Mouse (Mus musculus) kidney, embryonic 15.5 days (tissue): ENCODE measurements around the gene Klf9. TPM values are rescaled to one million over a fixed set of nuclear protein-coding genes. Genes with fewer than 3 reads are reported as not detected.
A peak's percentile ranks its signal among the peaks of the same experiment; 100 is the strongest.

Experiments used
- ATAC-seq: fragments of 200-750 bp; cut with Nextera tagmentation; replicated peaks from 2 replicates; pipeline ENCODE4 v1.8.0; 2017; ENCODE audit warnings: moderate TSS enrichment; ENCODE audit not compliant: low FRiP score
- H3K27ac ChIP-seq: fragments of 300-500 bp; sonication (generic); 2 replicates; pipeline ENCODE4 v1.5.1; 2015; ENCODE audit warnings: mild to moderate bottlenecking, inconsistent platforms
- H3K27me3 ChIP-seq: fragments of 300-500 bp; sonication (generic); 2 replicates; pipeline ENCODE4 v1.6.1; 2015; ENCODE audit warnings: inconsistent platforms
- H3K36me3 ChIP-seq: fragments of 300-500 bp; sonication (generic); 2 replicates; pipeline ENCODE4 v1.6.1; 2015; ENCODE audit warnings: inconsistent platforms
- H3K4me1 ChIP-seq: fragments of 300-500 bp; sonication (generic); 2 replicates; pipeline ENCODE4 v1.6.1; 2015; ENCODE audit warnings: inconsistent platforms
- H3K4me2 ChIP-seq: fragments of 300-500 bp; sonication (generic); 2 replicates; pipeline ENCODE4 v1.6.1; 2015; ENCODE audit warnings: moderate library complexity, mild to moderate bottlenecking, inconsistent platforms
- H3K4me3 ChIP-seq: fragments of 300-500 bp; sonication (generic); replicated peaks from 2 replicates; pipeline ENCODE4 v1.5.1; 2015; ENCODE audit warnings: mild to moderate bottlenecking, inconsistent platforms
- H3K9ac ChIP-seq: fragments of 300-500 bp; sonication (generic); 2 replicates; pipeline ENCODE4 v1.6.1; 2015; ENCODE audit warnings: mild to moderate bottlenecking, inconsistent platforms
- H3K9me3 ChIP-seq: fragments of 300-500 bp; sonication (generic); replicated peaks from 2 replicates; pipeline ENCODE4 v1.6.1; 2016; ENCODE audit warnings: inconsistent platforms
- WGBS: fragments of 180-500 bp; shearing (Covaris S2); methylation state at CpG from one replicate; pipeline ENCODE4 v1.1.7; 2015; ENCODE audit warnings: mixed read lengths; 5-methylcytosine and 5-hydroxymethylcytosine counted together
- polyA plus RNA-seq: library from polyadenylated mRNA; unstranded; fragments of >200 nt; fragmentation: Nextera tagmentation; extraction: Ambion mirVana; gene quantifications from 2 replicates; pipeline ENCODE4 v1.2.1, GENCODE M21; 2015

Klf9 gene
- polyA plus RNA-seq, 1 experiment from 2014 or later = 6.0 TPM

DNA sequence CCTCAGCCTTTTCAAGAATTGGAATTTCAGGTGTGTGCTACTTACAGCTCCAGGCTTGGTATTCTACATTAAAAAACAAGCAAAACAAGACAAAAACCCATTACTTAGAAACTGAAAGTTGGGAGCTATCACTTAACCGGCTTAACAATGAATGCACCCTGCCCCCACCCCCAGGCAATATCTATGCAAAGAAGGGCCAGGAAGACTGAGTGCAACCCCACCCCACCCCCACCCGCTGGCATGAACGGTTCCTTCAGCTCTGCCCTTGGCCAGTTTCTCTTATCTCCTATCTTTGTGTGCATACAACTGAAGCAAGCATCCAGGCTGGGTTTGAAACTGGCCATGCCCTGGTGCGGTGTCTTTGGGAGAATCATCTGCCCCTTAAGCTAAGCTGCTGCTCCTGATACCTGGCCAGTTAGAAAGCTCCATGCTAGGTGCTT lies 11.2 kb downstream of the Klf9 start:
- Histone ChIP-seq H3K4me1 (peaks cover 24% of the 10 kb centered on the region), H3K9ac (no peak overlapping the region), H3K27ac (no peak overlapping the region), H3K4me2 (no peak overlapping the region), H3K27me3 (no peaks in the 10 kb centered on the region), H3K4me3 (no peak overlapping the region), H3K9me3 (no peaks in the 10 kb centered on the region), H3K36me3 (no peaks in the 10 kb centered on the region)
- 31% methylated on average over 4 of the region's 4 CpGs for WGBS
- no peak for ATAC-seq

DNA sequence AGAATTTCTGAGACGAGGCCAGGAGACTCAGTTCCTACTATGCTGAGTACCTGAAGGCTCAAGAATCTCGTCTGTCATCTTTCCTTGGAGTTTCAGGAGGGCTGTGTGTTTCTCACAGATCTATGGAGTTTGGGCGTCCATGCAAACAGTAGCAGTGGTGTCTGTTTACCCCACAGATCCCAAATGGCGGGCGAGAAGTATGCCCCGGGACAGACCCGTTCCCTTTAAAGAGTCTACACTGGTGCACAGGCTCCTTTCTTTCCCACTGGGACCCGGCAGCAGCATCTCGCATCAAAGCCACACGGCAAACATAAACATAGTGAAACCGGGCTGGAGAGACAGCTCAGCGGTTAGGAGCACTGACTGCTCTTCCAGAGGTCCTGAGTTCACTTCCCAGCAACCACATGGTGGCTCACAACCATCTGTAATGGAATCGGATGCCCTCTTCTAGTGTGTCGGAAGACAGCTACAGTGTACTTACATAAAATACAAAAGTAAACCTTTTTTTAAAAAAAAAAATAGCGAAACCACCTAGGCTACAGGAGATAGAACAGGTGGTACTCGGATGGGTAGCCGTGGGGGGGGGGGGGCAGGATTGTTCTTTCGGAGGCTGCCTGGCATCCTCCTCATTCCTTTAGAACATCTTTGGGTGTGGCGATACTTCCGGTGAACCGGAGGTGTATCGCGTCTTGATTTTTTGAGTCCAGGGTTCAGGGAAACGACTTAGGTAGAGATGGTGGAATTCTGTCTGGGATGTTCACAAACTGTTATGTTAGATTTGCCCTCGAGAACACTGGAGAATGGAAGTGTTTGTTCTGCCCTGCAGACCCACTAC lies 12.0 kb downstream of the Klf9 start:
- no peak overlapping the region for H3K27ac ChIP-seq
- 64% methylated on average over 25 of the region's 25 CpGs for WGBS
- no peaks in the 10 kb centered on the region for H3K9me3 ChIP-seq
- no peak overlapping the region for H3K4me3 ChIP-seq
- H3K4me2 ChIP-seq = no peak overlapping the region
- H3K9ac ChIP-seq = no peak overlapping the region
- no peak for ATAC-seq
- no peaks in the 10 kb centered on the region for H3K27me3 ChIP-seq
- H3K36me3 ChIP-seq = no peaks in the 10 kb centered on the region
- peaks cover 18% of the 10 kb centered on the region for H3K4me1 ChIP-seq

DNA sequence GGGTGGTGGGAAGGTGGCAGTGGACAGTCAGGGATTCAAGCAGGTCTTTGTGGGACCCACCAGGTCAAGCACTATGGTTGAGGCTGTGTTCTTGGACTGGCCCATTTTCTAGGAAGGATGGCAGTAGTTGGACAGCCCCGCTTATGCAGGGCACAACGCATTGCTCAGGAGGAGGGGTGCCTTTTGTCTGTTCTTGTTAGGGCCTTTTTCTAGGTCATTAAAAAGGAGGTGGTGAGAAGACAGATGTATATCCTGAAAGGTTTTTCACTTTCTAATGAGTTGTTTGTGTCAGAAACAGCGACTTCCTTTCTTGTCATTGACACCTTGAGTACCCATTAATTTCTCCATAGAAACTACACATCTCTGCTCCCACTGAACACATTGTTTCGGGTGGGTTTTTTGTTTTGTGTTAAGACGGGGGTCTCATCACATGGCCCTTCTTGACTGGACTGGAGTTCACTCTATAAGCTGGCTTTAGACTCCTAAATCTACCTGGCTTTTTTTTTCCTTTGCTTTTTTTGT lies 12.6 kb downstream of the Klf9 start:
- Histone ChIP-seq H3K36me3 (no peaks in the 10 kb centered on the region), H3K27me3 (no peaks in the 10 kb centered on the region), H3K9ac (no peak overlapping the region), H3K4me1 (peaks cover 18% of the 10 kb centered on the region), H3K27ac (no peak overlapping the region), H3K4me3 (no peak overlapping the region), H3K4me2 (no peak overlapping the region), H3K9me3 (no peaks in the 10 kb centered on the region)
- WGBS = 79% methylated on average over 5 of the region's 5 CpGs
- ATAC-seq = no peak

DNA sequence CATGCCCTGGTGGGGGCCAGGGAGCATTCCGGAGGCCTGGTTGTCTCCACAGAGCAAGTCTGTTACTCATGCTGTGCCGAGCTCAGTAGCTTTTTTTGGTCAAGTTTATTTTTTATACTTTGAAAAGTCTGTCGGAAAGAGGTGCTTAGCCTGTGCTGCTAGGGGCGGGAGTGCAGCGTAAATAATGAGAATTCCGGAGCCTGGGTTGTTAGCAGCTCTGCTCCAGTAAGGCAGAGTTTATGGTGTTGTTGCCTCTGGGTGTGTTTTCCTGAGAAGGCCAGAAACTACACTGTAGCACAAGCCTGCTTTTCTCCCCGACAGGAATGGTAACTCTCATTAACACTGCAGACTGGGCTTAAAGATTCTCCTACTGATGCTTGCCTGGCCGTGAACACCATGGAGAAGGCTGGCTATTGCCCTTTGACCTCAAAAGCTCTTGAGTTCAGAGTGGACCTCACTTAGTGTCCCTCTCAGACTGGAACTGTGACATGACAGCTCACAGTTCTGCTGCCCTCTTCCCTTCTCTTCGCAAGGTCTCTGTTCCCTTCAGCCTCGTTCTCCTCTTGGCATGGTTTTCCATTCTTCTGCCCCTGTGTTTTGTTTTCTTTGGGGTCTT lies 18.9 kb downstream of the Klf9 start:
- no peaks in the 10 kb centered on the region for H3K36me3 ChIP-seq
- ATAC-seq = no peak
- no peak overlapping the region for H3K4me2 ChIP-seq
- H3K9me3 ChIP-seq = no peaks in the 10 kb centered on the region
- no peak overlapping the region for H3K9ac ChIP-seq
- no peak overlapping the region; the same call in 1 of the 2 replicates for H3K27ac ChIP-seq
- H3K4me3 ChIP-seq = no peak overlapping the region
- peaks cover 16% of the 10 kb centered on the region; the same call in 1 of the 2 replicates for H3K4me1 ChIP-seq
- H3K27me3 ChIP-seq = no peaks in the 10 kb centered on the region
- 48% methylated on average over 10 of the region's 10 CpGs for WGBS

DNA sequence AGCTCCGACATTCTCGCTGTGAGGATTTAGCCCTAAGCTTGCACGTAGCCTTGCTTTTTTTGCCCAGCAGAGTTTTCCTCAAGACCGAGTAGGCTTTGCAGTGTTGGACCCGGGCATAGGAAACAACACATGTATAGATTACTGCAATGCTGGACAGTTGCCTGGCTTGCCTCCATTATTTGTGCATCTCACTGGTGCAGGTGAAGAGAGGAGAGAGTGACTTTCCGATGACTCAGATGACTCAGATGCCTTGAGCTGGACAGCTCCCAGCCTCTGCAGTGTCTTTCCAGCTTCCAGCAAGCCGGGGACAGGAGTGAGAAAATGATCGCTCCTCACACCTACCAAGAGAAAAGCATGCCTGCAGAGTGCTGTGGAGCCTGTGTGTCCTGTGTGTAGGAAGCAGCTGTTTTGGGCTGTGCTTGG lies 21.4 kb downstream of the Klf9 start:
- Histone ChIP-seq H3K4me3 (no peak overlapping the region), H3K27ac (no peak overlapping the region), H3K9me3 (no peaks in the 10 kb centered on the region), H3K4me2 (no peak overlapping the region), H3K4me1 (peaks cover 16% of the 10 kb centered on the region; the same call in 1 of the 2 replicates), H3K27me3 (no peaks in the 10 kb centered on the region), H3K9ac (no peak overlapping the region), H3K36me3 (no peaks in the 10 kb centered on the region)
- peak; percentile 64; the same call in 1 of the 2 replicates for ATAC-seq
- 31% methylated on average over 8 of the region's 8 CpGs for WGBS

DNA sequence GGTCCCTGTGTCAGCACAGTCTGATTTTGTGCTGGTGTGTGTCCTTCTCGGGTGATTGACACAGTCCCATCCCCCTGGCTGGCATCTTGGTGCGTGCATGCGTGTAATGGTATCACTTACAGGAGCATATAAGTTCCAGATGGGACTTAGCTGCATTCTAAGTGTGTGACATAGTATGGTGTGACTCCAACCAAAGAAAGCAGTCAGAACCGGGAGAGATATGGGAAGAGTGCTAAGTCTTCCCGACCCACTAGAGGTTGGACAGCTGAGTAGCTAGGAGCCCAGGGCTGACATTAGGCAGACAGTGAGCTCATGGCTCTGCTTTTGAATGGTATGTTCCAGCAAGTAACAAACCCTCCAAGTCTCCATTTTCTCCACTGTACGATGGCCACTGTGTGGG lies 21.9 kb downstream of the Klf9 start:
- Histone ChIP-seq H3K9ac (no peak overlapping the region), H3K36me3 (no peaks in the 10 kb centered on the region), H3K4me3 (no peak overlapping the region), H3K4me2 (no peak overlapping the region), H3K9me3 (no peaks in the 10 kb centered on the region), H3K27ac (no peak overlapping the region), H3K4me1 (peaks cover 16% of the 10 kb centered on the region; the same call in 1 of the 2 replicates), H3K27me3 (no peaks in the 10 kb centered on the region)
- 77% methylated on average over 6 of the region's 6 CpGs for WGBS
- 0 out of 2 replicates have a peak, but pooled peaks have one; percentile 36 for ATAC-seq

DNA sequence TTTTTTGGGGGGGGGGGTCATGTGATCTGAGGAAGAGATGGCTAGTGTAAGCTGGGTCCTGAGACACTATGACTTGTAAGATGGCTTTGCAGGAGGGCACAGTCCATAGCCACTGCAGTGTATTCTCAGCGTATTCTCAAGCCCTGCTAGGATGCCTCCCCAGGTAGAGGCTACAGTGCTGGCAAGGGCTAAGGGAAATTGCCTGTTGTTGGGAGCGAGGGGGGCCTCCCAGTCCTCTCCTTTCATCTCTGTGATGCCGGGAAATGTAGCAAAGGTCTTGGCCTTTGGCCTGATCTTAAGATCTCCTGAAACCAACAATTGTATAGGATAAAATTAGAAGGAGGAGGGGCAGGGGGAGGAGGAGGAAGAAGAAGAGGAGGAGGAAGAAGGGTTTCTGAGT lies 22.3 kb downstream of the Klf9 start:
- Histone ChIP-seq H3K4me2 (no peak overlapping the region), H3K36me3 (no peaks in the 10 kb centered on the region), H3K9ac (no peak overlapping the region), H3K4me1 (peaks cover 16% of the 10 kb centered on the region; the same call in 1 of the 2 replicates), H3K27ac (no peak overlapping the region), H3K9me3 (no peaks in the 10 kb centered on the region), H3K27me3 (no peaks in the 10 kb centered on the region), H3K4me3 (no peak overlapping the region)
- no peak for ATAC-seq
- WGBS = 41% methylated on average over 3 of the region's 3 CpGs

DNA sequence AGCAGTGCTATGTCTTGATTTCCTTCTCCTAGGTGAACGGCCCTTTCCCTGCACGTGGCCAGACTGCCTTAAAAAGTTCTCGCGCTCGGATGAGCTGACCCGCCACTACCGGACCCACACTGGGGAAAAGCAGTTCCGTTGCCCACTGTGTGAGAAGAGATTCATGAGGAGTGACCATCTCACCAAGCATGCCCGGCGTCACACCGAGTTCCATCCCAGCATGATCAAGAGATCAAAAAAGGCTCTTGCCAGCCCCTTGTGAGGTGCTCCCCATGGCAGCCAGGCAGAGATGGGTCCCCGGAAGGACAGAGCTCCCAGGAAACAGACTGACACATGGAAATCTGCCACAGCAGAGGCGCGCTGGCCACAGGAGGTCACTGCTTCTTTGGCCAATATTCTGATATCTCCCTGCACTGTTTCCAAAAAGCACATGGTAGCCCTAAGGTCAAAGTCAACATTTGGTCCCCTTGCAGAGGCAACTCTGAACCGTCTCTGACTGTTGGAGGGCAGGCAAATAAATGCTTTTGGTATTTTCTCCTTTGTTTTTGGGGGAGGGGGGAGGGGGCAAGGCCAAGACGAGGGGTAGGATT lies 23.7 kb downstream of the Klf9 start:
- H3K27ac ChIP-seq = no peak overlapping the region
- H3K9ac ChIP-seq = no peak overlapping the region
- 86% methylated on average over 16 of the region's 16 CpGs for WGBS
- no peak for ATAC-seq
- peaks cover 11% of the 10 kb centered on the region; the same call in 1 of the 2 replicates for H3K4me1 ChIP-seq
- no peaks in the 10 kb centered on the region for H3K9me3 ChIP-seq
- H3K27me3 ChIP-seq = no peaks in the 10 kb centered on the region
- H3K4me3 ChIP-seq = no peak overlapping the region
- H3K4me2 ChIP-seq = no peak overlapping the region
- H3K36me3 ChIP-seq = no peaks in the 10 kb centered on the region

DNA sequence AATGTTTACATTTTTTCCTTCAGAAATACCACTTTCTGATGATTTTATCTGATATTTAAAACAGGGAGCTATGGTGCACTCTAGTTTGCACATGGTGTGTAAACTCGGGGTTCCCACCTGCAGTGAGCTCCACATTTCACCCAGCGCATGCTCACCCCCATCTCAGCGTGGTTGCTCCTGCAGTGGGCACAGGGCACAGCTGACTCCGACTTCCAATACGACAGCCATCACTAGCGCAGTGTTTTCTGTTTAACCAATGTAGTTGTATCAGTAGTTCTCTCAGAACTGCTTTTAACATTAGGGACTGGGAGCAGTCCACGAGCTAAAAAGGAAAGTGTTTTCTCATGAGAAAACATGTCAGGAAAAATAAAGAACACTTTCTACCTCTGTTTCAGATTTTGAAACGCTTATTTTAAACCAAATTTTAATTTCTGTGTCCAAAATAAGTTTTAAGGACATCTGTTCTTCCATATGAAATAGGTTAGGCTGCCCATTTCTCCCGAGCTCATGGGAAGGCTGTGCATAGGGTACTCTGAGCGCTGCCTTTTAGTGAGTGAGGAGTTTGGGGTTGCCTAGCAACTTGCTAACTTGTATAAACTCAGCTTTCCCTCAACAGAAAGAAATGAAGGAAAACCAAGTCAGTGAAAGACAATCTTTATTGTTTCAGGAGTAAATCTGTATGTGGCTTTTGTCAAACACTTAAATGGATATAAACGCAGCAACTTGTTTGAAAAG lies 25.7 kb downstream of the Klf9 start:
- Histone ChIP-seq H3K27me3 (no peaks in the 10 kb centered on the region), H3K4me3 (no peak overlapping the region), H3K27ac (no peak overlapping the region), H3K36me3 (no peaks in the 10 kb centered on the region), H3K9ac (no peak overlapping the region), H3K4me1 (peaks cover 7% of the 10 kb centered on the region; the same call in 1 of the 2 replicates), H3K9me3 (no peaks in the 10 kb centered on the region), H3K4me2 (no peak overlapping the region)
- ATAC-seq = no peak
- WGBS = 79% methylated on average over 11 of the region's 11 CpGs

DNA sequence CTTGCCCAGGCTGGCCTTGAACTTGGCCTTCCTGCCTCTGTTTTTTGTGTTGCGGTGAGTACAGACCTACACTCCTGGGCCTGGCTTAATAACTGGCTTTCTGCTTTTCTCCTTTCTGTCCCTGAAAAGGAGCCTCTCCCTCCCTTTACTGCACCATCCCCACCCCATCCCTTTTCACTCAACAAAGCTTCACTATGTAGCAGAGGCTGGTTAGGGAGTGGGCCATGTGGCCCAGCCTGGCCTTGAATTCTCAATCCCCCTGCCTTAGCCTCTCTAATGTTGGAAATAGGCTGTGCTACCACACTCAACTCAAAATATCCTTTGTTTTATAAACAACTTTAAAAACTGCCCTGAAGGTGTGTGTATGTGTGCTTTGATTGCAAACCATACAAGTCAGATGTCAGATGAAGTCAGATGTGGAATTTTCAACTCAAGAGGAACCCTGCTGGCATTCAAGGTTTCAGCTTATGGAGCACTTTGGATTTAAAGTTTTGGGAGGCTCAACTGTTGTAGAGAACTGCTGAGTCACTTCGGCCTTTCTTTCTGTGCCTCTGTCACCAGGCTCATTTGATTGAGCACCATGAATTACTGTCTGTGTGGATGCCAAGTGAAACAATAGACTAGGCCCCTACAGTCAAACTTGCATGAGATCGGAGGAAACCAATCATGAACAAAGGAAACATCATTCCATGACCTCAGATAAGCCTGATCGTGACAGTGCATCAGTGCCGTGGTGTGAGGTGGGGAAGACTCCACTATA lies 28.1 kb downstream of the Klf9 start:
- no peak overlapping the region for H3K4me3 ChIP-seq
- H3K27me3 ChIP-seq = no peaks in the 10 kb centered on the region
- no peak for ATAC-seq
- no peaks in the 10 kb centered on the region for H3K9me3 ChIP-seq
- H3K4me1 ChIP-seq = no peaks in the 10 kb centered on the region
- H3K4me2 ChIP-seq = no peak overlapping the region
- 64% methylated on average over 5 of the region's 5 CpGs for WGBS
- no peak overlapping the region for H3K9ac ChIP-seq
- H3K27ac ChIP-seq = no peak overlapping the region
- H3K36me3 ChIP-seq = no peaks in the 10 kb centered on the region

DNA sequence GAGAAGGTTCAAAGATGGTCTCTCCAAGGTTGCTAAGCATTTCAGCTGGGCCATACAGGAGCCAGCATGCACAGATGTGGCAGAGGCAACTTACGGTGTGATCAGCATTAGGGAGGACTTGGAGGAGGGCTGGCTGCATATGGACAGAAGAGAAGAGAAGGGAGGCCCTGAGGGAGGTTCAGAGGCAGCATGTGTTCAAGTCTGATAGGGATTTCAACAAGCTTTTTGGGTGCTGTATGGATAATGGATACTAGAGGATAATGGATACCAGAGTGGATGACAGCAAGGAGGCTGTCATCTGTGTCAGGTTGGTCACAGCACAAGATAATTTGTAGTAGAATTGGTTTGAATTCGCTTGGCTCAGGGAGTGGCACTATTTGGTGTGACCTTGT lies 28.6 kb downstream of the Klf9 start:
- Histone ChIP-seq H3K4me1 (no peaks in the 10 kb centered on the region), H3K9me3 (no peaks in the 10 kb centered on the region), H3K36me3 (no peaks in the 10 kb centered on the region), H3K27me3 (no peaks in the 10 kb centered on the region), H3K4me2 (no peak overlapping the region), H3K4me3 (no peak overlapping the region), H3K27ac (no peak overlapping the region), H3K9ac (no peak overlapping the region)
- no peak for ATAC-seq
- 93% methylated on average over 2 of the region's 2 CpGs for WGBS
